Mouse (Mus musculus) stomach, postnatal 0 days (tissue): ENCODE results near the gene Cdc20b. TPM values are rescaled to one million over a fixed set of nuclear protein-coding genes. Genes with fewer than 3 reads are reported as not detected.

Source experiments
- ATAC-seq: fragments of 200-750 bp; cut with Nextera tagmentation; 2 replicates; pipeline ENCODE4 v1.8.0; 2017; ENCODE audit not compliant: low FRiP score, low TSS enrichment
- DNase-seq: peaks from one replicate; pipeline ENCODE4 v3.0.0-alpha.2; 2016; ENCODE audit warnings: low spot score
- H3K27ac ChIP-seq: fragments of 300-500 bp; sonication (generic); replicated peaks from 2 replicates; pipeline ENCODE4 v1.5.1; 2014; ENCODE audit warnings: mild to moderate bottlenecking, control low read depth
- H3K27me3 ChIP-seq: fragments of 300-500 bp; sonication (generic); 2 replicates; pipeline ENCODE4 v1.6.1; 2014; ENCODE audit warnings: low read length; ENCODE audit not compliant: control insufficient read depth, insufficient read depth
- H3K36me3 ChIP-seq: fragments of 300-500 bp; sonication (generic); 2 replicates; pipeline ENCODE4 v1.6.1; 2014; ENCODE audit warnings: low read length, mixed read lengths; ENCODE audit not compliant: control insufficient read depth, insufficient read depth
- H3K4me1 ChIP-seq: fragments of 300-500 bp; sonication (generic); replicated peaks from 2 replicates; pipeline ENCODE4 v1.6.1; 2014; ENCODE audit warnings: antibody characterized with exemption; ENCODE audit not compliant: control insufficient read depth, insufficient read depth
- H3K4me2 ChIP-seq: fragments of 300-500 bp; sonication (generic); replicated peaks from 2 replicates; pipeline ENCODE4 v1.6.1; 2014; ENCODE audit warnings: low read depth, mild to moderate bottlenecking, control low read depth, moderate library complexity
- H3K4me3 ChIP-seq: fragments of 300-500 bp; sonication (generic); 2 replicates; pipeline ENCODE4 v1.5.1; 2014; ENCODE audit warnings: low read depth, low read length, control low read depth
- H3K9ac ChIP-seq: fragments of 300-500 bp; sonication (generic); 2 replicates; pipeline ENCODE4 v1.6.1; 2014; ENCODE audit warnings: mild to moderate bottlenecking, low read length, control low read depth, mixed read lengths
- H3K9me3 ChIP-seq: fragments of 300-500 bp; sonication (generic); 2 replicates; pipeline ENCODE4 v1.6.1; 2016; ENCODE audit warnings: low read length; ENCODE audit not compliant: control insufficient read depth
- CTCF ChIP-seq: IDR thresholded peaks from 2 replicates; pipeline ENCODE4 v1.5.1; 2016; ENCODE audit warnings: antibody characterized with exemption, low read depth, mild to moderate bottlenecking, moderate library complexity
- EP300 ChIP-seq: optimal IDR thresholded peaks from 2 replicates; pipeline ENCODE3; 2016; ENCODE audit warnings: antibody characterized with exemption
- WGBS: fragments of 180-500 bp; shearing (Covaris S2); extraction: QIAGEN DNeasy Blood & Tissue Kit; methylation state at CpG from one replicate; pipeline ENCODE4 v1.1.7; 2014; 5-methylcytosine and 5-hydroxymethylcytosine counted together
- polyA plus RNA-seq: library from polyadenylated mRNA; unstranded; fragments of >200 nt; fragmentation: Nextera tagmentation; extraction: Ambion mirVana; gene quantifications from 2 replicates; pipeline ENCODE4 v1.2.1, GENCODE M21; 2015

The Cdc20b gene
- not detected in 2 replicates for polyA plus RNA-seq

DNA sequence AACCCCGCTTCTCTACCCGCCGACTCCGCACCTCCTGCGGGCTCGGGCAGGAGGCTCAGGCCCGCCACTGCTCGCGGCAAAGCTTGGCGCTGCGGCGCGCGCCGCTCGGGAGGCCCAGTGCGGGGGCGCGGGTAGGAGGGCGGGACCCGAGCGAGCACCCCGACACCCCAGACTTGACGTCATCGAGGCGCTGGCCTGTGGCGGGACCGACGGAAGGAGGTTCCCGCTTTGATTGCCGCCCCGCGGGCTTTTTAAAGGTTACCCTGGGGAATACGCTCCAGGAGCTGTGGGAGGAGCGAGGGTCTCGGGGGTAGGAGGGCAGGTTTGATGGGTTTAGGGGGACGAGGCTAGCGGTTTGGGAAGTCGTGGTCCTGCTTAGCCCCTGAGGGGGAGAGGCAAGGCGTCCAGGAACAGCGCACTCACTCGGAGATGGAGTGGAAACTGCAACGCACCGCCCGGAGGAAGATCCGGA lies at the start of gene Cdc20b:
Cdc20b (plus strand) TSS at position 162 of the 472 bp plus-strand sequence.
- Histone ChIP-seq H3K4me3 (peak within 1 kb of the TSS; percentile 50), H3K36me3 (no peaks in the 10 kb centered on the region), H3K9me3 (no peaks in the 10 kb centered on the region), H3K4me1 (no peaks in the 10 kb centered on the region), H3K27me3 (no peaks in the 10 kb centered on the region), H3K9ac (peak within 1 kb of the TSS; percentile 9), H3K4me2 (peak within 1 kb of the TSS; percentile 92), H3K27ac (no peak within 1 kb of the TSS)
- ATAC-seq: peak; percentile 73
- TF ChIP-seq CTCF: no peak
- WGBS: 1% methylated on average over 42 of the region's 46 CpGs
- DNase-seq: peak; percentile 70

DNA sequence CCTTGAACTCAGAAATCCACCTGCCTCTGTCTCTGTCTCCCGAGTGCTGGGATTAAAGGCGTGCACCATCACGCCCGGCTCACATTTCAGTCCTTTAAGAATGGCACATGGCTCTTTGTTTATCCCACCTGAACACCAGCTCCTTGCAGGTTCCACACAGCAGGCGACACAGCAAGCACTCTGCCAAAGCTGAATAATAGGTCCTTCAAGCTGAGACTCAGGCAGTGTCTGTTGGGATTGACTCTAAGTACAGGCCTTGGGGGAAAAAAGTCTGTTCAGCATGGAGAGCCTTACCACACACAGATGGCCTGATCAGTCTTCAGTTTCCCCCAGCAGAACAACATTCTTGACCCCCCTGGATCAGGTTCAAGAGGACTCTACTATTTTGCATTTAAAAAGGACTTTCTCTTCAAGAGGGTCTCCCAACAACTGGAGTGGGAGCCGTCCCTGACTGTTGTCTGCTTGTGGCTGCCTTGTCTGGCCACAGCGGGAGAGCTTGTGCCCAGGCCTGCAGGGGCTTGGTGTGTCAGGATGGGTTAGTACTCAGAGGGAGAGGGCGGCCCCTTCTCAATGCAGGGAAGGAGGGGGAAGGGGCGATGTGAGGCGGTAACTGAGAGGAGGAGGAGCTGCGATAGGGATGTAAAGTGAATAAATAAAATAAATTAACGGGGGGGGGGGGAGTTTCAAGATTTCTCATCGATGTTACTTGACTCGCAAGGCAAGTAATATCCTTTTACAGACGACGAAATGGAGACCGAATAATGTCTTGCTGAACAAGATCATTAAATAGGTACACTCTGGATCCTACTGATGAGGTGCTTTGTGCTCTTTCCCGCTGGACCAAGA lies 49.1 kb upstream of the Cdc20b start:
- WGBS: 18% methylated on average over 18 of the region's 18 CpGs
- no peak overlapping the region for H3K27ac ChIP-seq
- H3K9ac ChIP-seq: no peak overlapping the region
- TF ChIP-seq CTCF: no peak
- no peak for TF ChIP-seq EP300
- peaks cover 5% of the 10 kb centered on the region; the same call in 1 of the 2 replicates for H3K4me1 ChIP-seq
- H3K4me2 ChIP-seq: no peak overlapping the region
- H3K36me3 ChIP-seq: no peaks in the 10 kb centered on the region
- no peaks in the 10 kb centered on the region for H3K9me3 ChIP-seq
- DNase-seq (no peak), ATAC-seq (no peak)
- no peak overlapping the region for H3K4me3 ChIP-seq
- peaks cover 8% of the 10 kb centered on the region; the same call in 1 of the 2 replicates for H3K27me3 ChIP-seq

DNA sequence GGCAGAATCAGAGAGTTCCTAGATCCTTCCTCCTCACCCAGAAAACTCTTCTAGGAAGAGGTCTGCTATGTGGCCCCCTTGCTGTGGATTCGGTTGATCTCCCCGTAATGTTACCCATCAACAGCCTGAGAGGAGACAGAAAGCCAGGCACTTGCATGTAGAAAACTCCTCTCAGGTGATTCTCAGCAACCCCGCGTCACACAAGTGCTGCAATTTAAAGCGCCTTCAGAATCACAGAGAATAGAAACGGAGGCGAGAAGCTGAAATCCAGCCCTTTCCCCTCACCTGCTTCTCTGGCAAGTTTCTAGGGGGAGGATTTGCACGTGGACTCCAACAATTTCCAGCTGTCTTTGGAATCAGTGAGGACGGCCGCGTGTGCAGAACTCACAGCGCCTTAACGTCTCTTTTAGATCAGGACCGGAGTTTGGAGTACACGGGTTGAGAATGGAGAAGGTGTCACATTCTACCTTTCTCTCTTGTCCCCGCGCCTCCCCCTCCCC lies 48.4 kb upstream of the Cdc20b start:
- Histone ChIP-seq H3K36me3 (no peaks in the 10 kb centered on the region), H3K9me3 (no peaks in the 10 kb centered on the region), H3K4me2 (no peak overlapping the region), H3K9ac (no peak overlapping the region), H3K4me1 (peaks cover 5% of the 10 kb centered on the region; the same call in 1 of the 2 replicates), H3K4me3 (no peak overlapping the region), H3K27ac (no peak overlapping the region), H3K27me3 (peaks cover 8% of the 10 kb centered on the region; the same call in 1 of the 2 replicates)
- TF ChIP-seq CTCF (no peak), EP300 (no peak)
- DNase-seq (no peak), ATAC-seq (no peak)
- WGBS: 4% methylated on average over 17 of the region's 17 CpGs

DNA sequence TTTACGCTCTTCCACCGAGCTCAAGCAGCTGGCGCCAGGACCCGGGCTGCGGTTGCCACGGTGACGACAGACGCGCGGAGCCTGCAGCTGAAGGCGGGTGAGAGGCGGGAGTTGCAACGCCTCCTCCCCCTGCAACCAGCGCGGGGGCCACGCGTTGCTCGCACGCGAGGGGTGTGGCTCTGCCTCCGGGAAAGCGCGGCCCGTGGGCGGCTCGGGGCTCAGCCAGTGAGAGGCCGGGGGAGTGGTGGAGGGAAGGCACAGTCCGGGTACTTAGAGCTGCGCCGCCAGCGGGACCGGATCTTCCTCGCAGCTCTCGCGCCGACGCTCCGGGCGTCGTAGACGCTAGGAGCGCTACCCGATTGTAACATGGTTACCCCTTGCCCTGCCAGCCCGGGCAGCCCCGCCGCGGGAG lies 47.4 kb upstream of the Cdc20b start, which contains the start of gene Ccno:
Ccno (plus strand) TSS at position 271 of the 412 bp plus-strand sequence.
- DNase-seq (peak; percentile 97), ATAC-seq (peak; percentile 98)
- H3K36me3 ChIP-seq: no peaks in the 10 kb centered on the region
- peak within 1 kb of the TSS; percentile 99 for H3K4me2 ChIP-seq
- TF ChIP-seq CTCF: no peak
- TF ChIP-seq EP300: no peak
- WGBS: under 1% methylated on average over 37 of the region's 47 CpGs
- H3K9me3 ChIP-seq: no peaks in the 10 kb centered on the region
- H3K27ac ChIP-seq: 0 out of 2 replicates have a peak within 1 kb of the TSS, but pooled peaks have one; percentile 18
- H3K9ac ChIP-seq: peak within 1 kb of the TSS; percentile 56
- H3K27me3 ChIP-seq: peaks cover 8% of the 10 kb centered on the region; the same call in 1 of the 2 replicates
- H3K4me1 ChIP-seq: peaks cover 5% of the 10 kb centered on the region; the same call in 1 of the 2 replicates
- peak within 1 kb of the TSS; percentile 54 for H3K4me3 ChIP-seq

DNA sequence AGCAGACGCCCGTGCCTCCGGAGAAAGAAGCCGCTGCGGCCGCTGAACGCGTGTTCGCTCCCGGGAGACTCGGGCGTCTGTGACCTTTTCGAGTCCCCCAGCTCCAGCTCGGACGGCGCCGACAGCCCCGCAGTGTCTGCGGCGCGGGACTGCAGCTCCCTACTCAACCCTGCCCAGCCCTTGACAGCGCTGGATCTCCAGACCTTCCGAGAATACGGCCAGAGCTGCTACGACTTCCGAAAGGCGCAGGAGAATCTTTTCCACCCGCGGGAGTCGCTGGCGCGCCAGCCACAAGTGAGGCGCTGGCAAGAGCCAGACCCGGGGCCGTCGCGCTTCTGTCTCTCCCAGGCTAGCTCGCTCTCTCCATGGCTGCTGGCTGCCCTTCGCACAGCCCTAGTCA lies 46.9 kb upstream of the Cdc20b start:
- peak overlapping the region; percentile 56 for H3K9ac ChIP-seq
- peak overlapping the region; percentile 99 for H3K4me2 ChIP-seq
- 0 out of 2 replicates have a peak overlapping the region, but pooled peaks have one; percentile 18 for H3K27ac ChIP-seq
- under 1% methylated on average over 39 of the region's 39 CpGs for WGBS
- peaks cover 10% of the 10 kb centered on the region; the same call in 1 of the 2 replicates for H3K27me3 ChIP-seq
- ATAC-seq: peak; percentile 33; the same call in 1 of the 2 replicates
- no peaks in the 10 kb centered on the region for H3K9me3 ChIP-seq
- H3K4me1 ChIP-seq: peaks cover 5% of the 10 kb centered on the region; the same call in 1 of the 2 replicates
- H3K36me3 ChIP-seq: no peaks in the 10 kb centered on the region
- peak overlapping the region; percentile 54 for H3K4me3 ChIP-seq
- TF ChIP-seq CTCF (no peak), EP300 (no peak)
- DNase-seq: no peak
